8 mouse cellular contexts compared by ENCODE assay signal in the genomic region with DNA sequence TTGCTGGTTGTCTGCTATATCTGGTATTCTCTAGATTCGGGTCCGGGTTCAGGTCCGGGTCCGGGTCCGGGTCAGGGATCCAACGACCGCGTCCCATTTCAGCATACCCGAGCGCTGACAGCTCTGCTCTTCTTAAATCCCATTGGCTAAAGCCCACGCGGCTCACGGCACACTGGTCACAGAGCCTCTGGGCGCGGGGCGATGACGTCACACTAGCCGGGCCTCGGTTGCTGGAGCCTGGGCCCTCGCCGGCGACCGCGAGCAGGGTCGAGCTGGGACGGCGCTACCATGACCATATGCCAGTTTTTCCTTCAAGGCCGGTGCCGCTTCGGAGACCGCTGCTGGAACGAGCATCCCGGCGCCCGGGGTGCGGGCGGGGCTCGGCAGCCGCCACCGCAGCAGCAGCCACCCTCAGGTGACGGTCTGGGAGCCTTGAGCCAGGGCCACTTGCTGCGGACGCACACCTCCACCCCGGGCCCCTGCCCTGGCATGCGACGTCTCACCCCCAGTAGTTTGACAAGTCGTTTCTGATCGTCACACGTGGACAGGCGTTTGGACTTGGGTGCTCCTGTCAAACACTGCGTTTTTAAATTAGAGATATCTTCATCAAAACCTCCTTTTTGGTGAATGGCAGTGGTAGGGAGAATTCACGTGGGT. TPM values are rescaled to one million over a fixed set of nuclear protein-coding genes. Genes with fewer than 3 reads are reported as not detected.
DNase-seq lines count a peak whose midpoint lies in the region; ATAC-seq and TF ChIP-seq lines count a peak whose summit lies in the region.

Nupl2 (plus strand) TSS at position 175 of the 657 bp plus-strand sequence.

- intact Hi-C loops in heart, postnatal 25 days (cut with DNase I): loop anchor here (1.0 to 10.0 kb wide), 2 partner anchors 64 to 310 kb away; no protein-coding TSS in a partner anchor

- H3K4me2 ChIP-seq in forebrain, embryonic 15.5 days (replicated peaks): peak within 1 kb of the TSS; percentile 70

- H3K27ac ChIP-seq in ES-E14 (ENCODE audit: insufficient read depth, low read depth, low read length, poor library complexity, severe bottlenecking): peak within 1 kb of the TSS; percentile 8; the same call in 1 of the 2 replicates
- H3K27ac ChIP-seq in forebrain, embryonic 15.5 days (replicated peaks): peak within 1 kb of the TSS; percentile 82

- no peaks in the 10 kb centered on the region; a peak in 1 of 4 replicates for H3K4me1 ChIP-seq in ES-E14 (ENCODE audit: control insufficient read depth in 2 of 2, insufficient read depth in 2 of 2, low read length in 2 of 2, poor library complexity in 1 of 2)
- H3K4me1 ChIP-seq in forebrain, embryonic 15.5 days: peaks cover 13% of the 10 kb centered on the region
- H3K4me1 ChIP-seq in lung, adult 2 months (ENCODE audit: control insufficient read depth, insufficient read depth, low read length): no peaks in the 10 kb centered on the region; the same call in 1 of the 2 replicates

- peak within 1 kb of the TSS; percentile 73 to 84 for H3K4me3 ChIP-seq in ES-E14 (ENCODE audit: insufficient read depth in 1 of 2, low read depth in 1 of 2, low read length in 2 of 2, poor library complexity in 1 of 2, severe bottlenecking in 1 of 2)
- peak within 1 kb of the TSS; percentile 91 for H3K4me3 ChIP-seq in forebrain, embryonic 15.5 days
- H3K4me3 ChIP-seq in lung, adult 2 months (replicated peaks; ENCODE audit: extremely low read depth, low read depth, low read length): peak within 1 kb of the TSS; percentile 95

- ATAC-seq in forebrain, embryonic 15.5 days (replicated peaks): peak; percentile 98
- ATAC-seq in neutrophil, adult 5-6 weeks (ENCODE audit: extremely low read depth, insufficient number of reproducible peaks, low FRiP score, poor library complexity, severe bottlenecking): peak; percentile 99

- no peaks in the 10 kb centered on the region for H3K9me3 ChIP-seq in ES-E14 (ENCODE audit: control insufficient read depth, insufficient read depth, low read depth, low read length)
- no peaks in the 10 kb centered on the region for H3K9me3 ChIP-seq in forebrain, embryonic 15.5 days

- DNase-seq in ES-E14 (ENCODE audit: low read depth, low spot score): peak; percentile 91
- peak; percentile 95 for DNase-seq in cerebellum, adult 11-12 months
- DNase-seq in heart, postnatal 25 days (ENCODE audit: low spot score): peak; percentile 87
- peak; percentile 88 to 96 for DNase-seq in layer of hippocampus, adult 18-20 months (ENCODE audit: low spot score in 2 of 2)
- DNase-seq in lung, adult 2 months: peak; percentile 93
- peak; percentile 81 to 83 for DNase-seq in thymus, adult 18-20 months

- WGBS in forebrain, embryonic 15.5 days: under 1% methylated on average over 52 of the region's 52 CpGs
- under 1% methylated on average over 52 of the region's 52 CpGs for WGBS in lung, adult 2 months

- TF ChIP-seq POLR2A in lung, adult 2 months (IDR thresholded peaks at IDR 0.05; ENCODE audit: borderline replicate concordance, extremely low read depth, low read depth, low read length): peak; percentile 63; the same call in 1 of the 2 replicates

- TF ChIP-seq CTCF in lung, adult 2 months (IDR thresholded peaks at IDR 0.05; ENCODE audit: insufficient read depth, low read length): no peak

- peak within 1 kb of the TSS; percentile 81 for H3K9ac ChIP-seq in ES-E14 (ENCODE audit: insufficient read depth, low read depth, low read length, poor library complexity, severe bottlenecking)
- peak within 1 kb of the TSS; percentile 96 for H3K9ac ChIP-seq in forebrain, embryonic 15.5 days (replicated peaks)

- in situ Hi-C loops in ES-E14 (cut with MboI; ENCODE audit: low sequenced_read_pairs in 2 of 2, unreplicated experiment in 2 of 2): no loop called here

- no peaks in the 10 kb centered on the region for H3K27me3 ChIP-seq in forebrain, embryonic 15.5 days

- peaks cover 2% of the 10 kb centered on the region; the same call in 1 of the 2 replicates for H3K36me3 ChIP-seq in ES-E14 (ENCODE audit: control insufficient read depth, insufficient read depth, low read length, poor library complexity, severe bottlenecking)
- H3K36me3 ChIP-seq in forebrain, embryonic 15.5 days: peaks cover 20% of the 10 kb centered on the region

TF ChIP-seq in ES-E14, 5 proteins besides CTCF, POLR2A, EP300 and RAD21:
- TF ChIP-seq HCFC1 (IDR thresholded peaks at IDR 0.05; ENCODE audit: borderline replicate concordance, insufficient read depth, low read length) (peak; percentile 70), MAFK (IDR thresholded peaks at IDR 0.05; ENCODE audit: insufficient read depth, low read depth, low read length) (no peak)

RNA-seq across cellular contexts. Expression of gene Nupl2, which starts in this region (rescaled TPM):
- total RNA-seq in ES-E14 (2012; rRNA removed): 10.5 and 11.9 TPM in 2 replicates
- 15.4 and 16.0 TPM in 2 replicates for polyA plus RNA-seq in forebrain, embryonic 15.5 days (2015; fragmentation: Nextera tagmentation; extraction: Ambion mirVana)
- total RNA-seq in heart, postnatal 25 days (2021): 1 to 10 TPM; 7.6 to 8.1 TPM
- 1 to 10 TPM; 9.0 to 9.7 TPM for total RNA-seq in layer of hippocampus, adult 18-20 months (2021)
- polyA plus RNA-seq in lung, adult 2 months (2012; rRNA removed): 4.0 and 5.0 TPM in 2 replicates
- 3.8 and 4.9 TPM in 2 replicates for total RNA-seq in neutrophil, adult 5-6 weeks (2017)

Comparison
In these comparisons a context has a peak if more than half of its experiments do, and no peak if none do; other contexts are left out.
1. Peak in every context shown above with its lines: DNase-seq, ATAC-seq, H3K4me3 ChIP-seq and H3K27ac ChIP-seq.